Mouse (Mus musculus): ENCODE results near the gene Ctsa. TPM values are rescaled to one million over a fixed set of nuclear protein-coding genes. Genes with fewer than 3 reads are reported as not detected.
"Not testable (repeated sequence)": the region's sequence is repeated elsewhere in the genome, so short reads cannot be mapped to it uniquely, and the experiment has no call there.

The Ctsa gene
- polyA plus RNA-seq, 1 experiment from 2014 or later: 88.2 TPM

DNA sequence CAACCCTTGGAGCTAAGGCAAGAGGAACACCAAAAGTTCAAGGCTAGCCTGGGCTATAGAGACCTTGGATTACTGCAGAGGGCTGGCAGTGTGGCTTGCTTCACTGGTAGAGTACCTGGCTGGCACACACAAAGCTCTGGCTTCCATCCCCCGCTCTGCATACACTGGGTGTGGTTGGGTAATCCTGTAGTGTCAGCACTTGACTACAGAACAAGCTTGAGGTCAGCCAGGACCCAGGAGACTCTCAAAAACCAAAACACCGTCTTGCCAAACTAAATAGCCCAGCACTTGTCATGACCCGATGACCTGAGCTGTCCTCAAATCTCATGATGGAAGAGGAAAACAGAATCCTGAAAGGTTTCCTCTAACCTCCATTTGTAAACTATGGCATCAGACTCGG lies 42.2 kb upstream of the Ctsa start:
- Histone ChIP-seq H3K9me3 (ENCODE audit: control insufficient read depth, low read length) (no peaks in the 10 kb centered on the region), H3K4me2 (ENCODE audit: low read length) (no peak overlapping the region), H3K9ac (replicated peaks; ENCODE audit: low read length) (no peak overlapping the region), H3K27ac (replicated peaks; ENCODE audit: low read depth, low read length) (no peak overlapping the region), H3K4me1 (ENCODE audit: control insufficient read depth, insufficient read depth, low read length) (peaks cover 3% of the 10 kb centered on the region; the same call in 1 of the 2 replicates), H3K36me3 (ENCODE audit: control insufficient read depth, insufficient read depth, low read length) (peaks cover 40% of the 10 kb centered on the region), H3K4me3 (replicated peaks; ENCODE audit: low read depth, low read length) (no peak overlapping the region), H3K27me3 (ENCODE audit: control insufficient read depth, insufficient read depth, low read length) (no peaks in the 10 kb centered on the region)
- ATAC-seq (ENCODE audit: low FRiP score, low TSS enrichment): no peak
- DNase-seq: no peak
- 88% methylated on average over 4 of the region's 4 CpGs for WGBS

DNA sequence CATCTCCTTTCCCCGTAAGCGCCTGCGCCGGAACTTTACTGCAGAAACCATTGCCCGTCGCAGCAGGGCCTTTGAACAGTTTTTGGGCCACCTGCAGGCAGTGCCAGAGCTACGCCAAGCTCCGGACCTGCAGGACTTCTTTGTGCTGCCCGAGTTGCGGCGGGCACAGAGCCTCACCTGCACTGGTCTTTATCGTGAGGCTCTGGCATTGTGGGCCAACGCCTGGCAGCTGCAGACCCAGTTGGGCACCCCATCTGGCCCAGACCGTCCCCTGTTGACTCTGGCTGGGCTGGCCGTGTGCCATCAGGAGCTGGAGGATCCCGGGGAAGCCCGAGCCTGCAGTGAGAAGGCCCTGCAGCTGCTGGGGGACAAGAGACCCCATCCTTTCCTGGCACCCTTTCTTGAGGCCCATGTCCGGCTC lies 40.8 kb upstream of the Ctsa start:
- no peak overlapping the region for H3K9ac ChIP-seq (replicated peaks; ENCODE audit: low read length)
- H3K27me3 ChIP-seq (ENCODE audit: control insufficient read depth, insufficient read depth, low read length): no peaks in the 10 kb centered on the region
- peaks cover 50% of the 10 kb centered on the region for H3K36me3 ChIP-seq (ENCODE audit: control insufficient read depth, insufficient read depth, low read length)
- no peaks in the 10 kb centered on the region for H3K4me1 ChIP-seq (ENCODE audit: control insufficient read depth, insufficient read depth, low read length)
- no peak overlapping the region for H3K4me2 ChIP-seq (ENCODE audit: low read length)
- no peak for DNase-seq
- no peak overlapping the region for H3K4me3 ChIP-seq (replicated peaks; ENCODE audit: low read depth, low read length)
- no peak overlapping the region for H3K27ac ChIP-seq (replicated peaks; ENCODE audit: low read depth, low read length)
- 95% methylated on average over 18 of the region's 18 CpGs for WGBS
- ATAC-seq (ENCODE audit: low FRiP score, low TSS enrichment): no peak
- H3K9me3 ChIP-seq (ENCODE audit: control insufficient read depth, low read length): no peaks in the 10 kb centered on the region

DNA sequence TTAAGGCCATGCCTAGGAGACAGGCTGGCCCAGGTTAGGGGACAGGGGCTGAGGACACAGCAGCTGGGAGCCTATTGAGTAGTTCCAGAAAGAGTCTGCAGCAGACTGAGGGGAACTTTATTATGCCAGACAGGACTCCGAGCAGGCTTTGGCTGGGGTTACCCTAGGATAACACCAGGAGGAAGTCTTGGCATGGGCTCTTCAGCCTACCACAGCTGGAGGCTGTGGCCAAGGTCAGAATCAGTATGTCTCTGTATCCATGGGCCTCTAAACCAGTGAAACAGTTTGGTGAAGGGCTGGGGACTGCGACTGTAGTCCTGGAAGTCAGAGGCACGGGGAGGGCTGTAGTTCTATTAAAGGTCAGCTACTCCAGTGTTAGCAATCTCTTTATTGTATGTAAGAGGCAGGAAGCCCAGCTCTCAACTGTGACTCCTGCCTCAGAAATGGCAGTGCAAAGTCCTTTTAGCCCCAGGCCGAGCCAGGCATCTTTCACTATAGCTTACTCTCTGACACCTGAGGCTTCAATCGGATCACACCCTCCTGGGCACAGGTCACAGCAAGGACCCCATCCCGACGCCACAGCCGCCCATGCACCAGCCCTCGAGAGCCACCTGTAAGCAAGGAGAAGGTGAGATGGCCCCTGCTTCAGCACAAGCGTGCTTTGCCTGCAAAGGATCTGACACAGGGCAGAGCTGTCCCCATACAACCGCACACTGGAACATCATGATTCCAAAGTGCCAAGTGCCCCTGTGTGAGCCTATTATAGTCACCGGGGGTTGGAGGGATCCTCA lies 40.1 kb upstream of the Ctsa start:
- DNase-seq: no peak
- Histone ChIP-seq H3K9me3 (ENCODE audit: control insufficient read depth, low read length) (no peaks in the 10 kb centered on the region), H3K27me3 (ENCODE audit: control insufficient read depth, insufficient read depth, low read length) (no peaks in the 10 kb centered on the region), H3K4me3 (replicated peaks; ENCODE audit: low read depth, low read length) (no peak overlapping the region), H3K4me1 (ENCODE audit: control insufficient read depth, insufficient read depth, low read length) (no peaks in the 10 kb centered on the region), H3K36me3 (ENCODE audit: control insufficient read depth, insufficient read depth, low read length) (peaks cover 54% of the 10 kb centered on the region), H3K9ac (replicated peaks; ENCODE audit: low read length) (no peak overlapping the region), H3K27ac (replicated peaks; ENCODE audit: low read depth, low read length) (no peak overlapping the region), H3K4me2 (ENCODE audit: low read length) (no peak overlapping the region)
- no peak for ATAC-seq (ENCODE audit: low FRiP score, low TSS enrichment)
- WGBS: 96% methylated on average over 12 of the region's 12 CpGs

GRCm38 (mm10) chr2:164793236-164793635 lies 39.4 kb upstream of the Ctsa start:
- ATAC-seq (ENCODE audit: low FRiP score, low TSS enrichment): no peak
- H3K36me3 ChIP-seq (ENCODE audit: control insufficient read depth, insufficient read depth, low read length): peaks cover 58% of the 10 kb centered on the region
- H3K4me1 ChIP-seq (ENCODE audit: control insufficient read depth, insufficient read depth, low read length): no peaks in the 10 kb centered on the region
- H3K27ac ChIP-seq (replicated peaks; ENCODE audit: low read depth, low read length): no peak overlapping the region
- no peak overlapping the region for H3K4me3 ChIP-seq (replicated peaks; ENCODE audit: low read depth, low read length)
- H3K4me2 ChIP-seq (ENCODE audit: low read length): no peak overlapping the region
- no peaks in the 10 kb centered on the region for H3K27me3 ChIP-seq (ENCODE audit: control insufficient read depth, insufficient read depth, low read length)
- no peaks in the 10 kb centered on the region for H3K9me3 ChIP-seq (ENCODE audit: control insufficient read depth, low read length)
- no peak overlapping the region for H3K9ac ChIP-seq (replicated peaks; ENCODE audit: low read length)
- WGBS: 87% methylated on average over 3 of the region's 3 CpGs
- DNase-seq: peak; percentile 68

DNA sequence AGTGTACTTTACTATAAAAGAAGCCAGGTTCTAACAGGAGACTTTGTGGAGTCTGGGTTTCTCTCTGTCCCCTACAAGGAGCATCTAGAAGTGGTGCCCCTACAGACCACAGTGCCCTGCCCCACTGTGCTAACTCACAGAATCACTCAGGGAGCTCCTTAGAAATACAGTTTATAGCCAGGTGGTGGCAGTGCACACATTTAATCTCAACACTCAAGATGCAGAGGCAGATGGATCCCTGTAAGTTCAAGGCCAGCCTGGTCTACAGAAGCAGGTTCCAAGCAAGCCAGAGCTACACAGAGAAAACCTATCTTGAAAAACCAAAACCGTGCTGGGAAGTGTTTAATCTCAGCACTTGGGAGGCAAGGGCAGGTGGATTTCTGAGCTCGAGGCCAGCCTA lies 38.9 kb upstream of the Ctsa start:
- no peak for DNase-seq
- H3K27me3 ChIP-seq (ENCODE audit: control insufficient read depth, insufficient read depth, low read length): no peaks in the 10 kb centered on the region
- no peak for ATAC-seq (ENCODE audit: low FRiP score, low TSS enrichment)
- peaks cover 55% of the 10 kb centered on the region for H3K36me3 ChIP-seq (ENCODE audit: control insufficient read depth, insufficient read depth, low read length)
- H3K4me2 ChIP-seq (ENCODE audit: low read length): no peak overlapping the region
- H3K9me3 ChIP-seq (ENCODE audit: control insufficient read depth, low read length): no peaks in the 10 kb centered on the region
- H3K4me3 ChIP-seq (replicated peaks; ENCODE audit: low read depth, low read length): no peak overlapping the region
- 96% methylated on average over 2 of the region's 2 CpGs for WGBS
- H3K27ac ChIP-seq (replicated peaks; ENCODE audit: low read depth, low read length): no peak overlapping the region
- H3K4me1 ChIP-seq (ENCODE audit: control insufficient read depth, insufficient read depth, low read length): no peaks in the 10 kb centered on the region
- no peak overlapping the region for H3K9ac ChIP-seq (replicated peaks; ENCODE audit: low read length)

DNA sequence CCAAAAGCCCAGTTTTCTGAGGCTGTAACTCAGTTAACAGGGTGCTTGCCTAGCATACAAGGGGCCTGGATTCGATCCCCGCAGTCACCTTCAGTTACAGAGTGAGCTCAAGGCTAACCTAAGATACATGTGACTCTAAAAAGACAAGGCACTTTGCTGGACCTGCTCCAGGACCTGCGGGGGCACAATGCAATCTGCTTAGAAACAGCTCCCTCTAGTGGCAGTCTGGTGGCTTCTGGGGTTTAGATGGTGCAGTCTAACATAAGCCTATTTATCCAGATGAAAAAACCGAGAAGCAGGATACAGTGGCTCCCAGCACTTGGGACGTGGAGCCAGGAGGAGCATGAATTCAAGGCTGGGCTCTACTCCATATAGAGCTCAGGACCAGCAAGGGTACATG lies 38.4 kb upstream of the Ctsa start:
- Histone ChIP-seq H3K4me2 (ENCODE audit: low read length) (no peak overlapping the region), H3K4me1 (ENCODE audit: control insufficient read depth, insufficient read depth, low read length) (no peaks in the 10 kb centered on the region), H3K27ac (replicated peaks; ENCODE audit: low read depth, low read length) (no peak overlapping the region), H3K36me3 (ENCODE audit: control insufficient read depth, insufficient read depth, low read length) (peaks cover 56% of the 10 kb centered on the region), H3K9me3 (ENCODE audit: control insufficient read depth, low read length) (no peaks in the 10 kb centered on the region), H3K4me3 (replicated peaks; ENCODE audit: low read depth, low read length) (no peak overlapping the region), H3K27me3 (ENCODE audit: control insufficient read depth, insufficient read depth, low read length) (no peaks in the 10 kb centered on the region), H3K9ac (replicated peaks; ENCODE audit: low read length) (no peak overlapping the region)
- 33% methylated on average over 5 of the region's 5 CpGs for WGBS
- DNase-seq: peak; percentile 94
- ATAC-seq (ENCODE audit: low FRiP score, low TSS enrichment): no peak

GRCm38 (mm10) chr2:164795868-164796267 lies 36.8 kb upstream of the Ctsa start:
- Histone ChIP-seq H3K9ac (replicated peaks; ENCODE audit: low read length) (no peak overlapping the region), H3K4me1 (ENCODE audit: control insufficient read depth, insufficient read depth, low read length) (no peaks in the 10 kb centered on the region), H3K4me3 (replicated peaks; ENCODE audit: low read depth, low read length) (no peak overlapping the region), H3K9me3 (ENCODE audit: control insufficient read depth, low read length) (no peaks in the 10 kb centered on the region), H3K27ac (replicated peaks; ENCODE audit: low read depth, low read length) (no peak overlapping the region), H3K27me3 (ENCODE audit: control insufficient read depth, insufficient read depth, low read length) (no peaks in the 10 kb centered on the region), H3K36me3 (ENCODE audit: control insufficient read depth, insufficient read depth, low read length) (peaks cover 60% of the 10 kb centered on the region), H3K4me2 (ENCODE audit: low read length) (no peak overlapping the region)
- 85% methylated on average over 4 of the region's 4 CpGs for WGBS
- ATAC-seq (ENCODE audit: low FRiP score, low TSS enrichment): no peak
- no peak for DNase-seq

GRCm38 (mm10) chr2:164798554-164798953 lies 34.1 kb upstream of the Ctsa start:
- not testable (repeated sequence) for H3K27me3 ChIP-seq (ENCODE audit: control insufficient read depth, insufficient read depth, low read length); H3K9me3 ChIP-seq (ENCODE audit: control insufficient read depth, low read length); H3K4me3 ChIP-seq (replicated peaks; ENCODE audit: low read depth, low read length); ATAC-seq (ENCODE audit: low FRiP score, low TSS enrichment); H3K27ac ChIP-seq (replicated peaks; ENCODE audit: low read depth, low read length); H3K9ac ChIP-seq (replicated peaks; ENCODE audit: low read length); H3K4me2 ChIP-seq (ENCODE audit: low read length); H3K4me1 ChIP-seq (ENCODE audit: control insufficient read depth, insufficient read depth, low read length)
- WGBS: 85% methylated on average over 6 of the region's 6 CpGs
- peak; percentile 13 for DNase-seq
- H3K36me3 ChIP-seq (ENCODE audit: control insufficient read depth, insufficient read depth, low read length): peaks cover 42% of the 10 kb centered on the region

DNA sequence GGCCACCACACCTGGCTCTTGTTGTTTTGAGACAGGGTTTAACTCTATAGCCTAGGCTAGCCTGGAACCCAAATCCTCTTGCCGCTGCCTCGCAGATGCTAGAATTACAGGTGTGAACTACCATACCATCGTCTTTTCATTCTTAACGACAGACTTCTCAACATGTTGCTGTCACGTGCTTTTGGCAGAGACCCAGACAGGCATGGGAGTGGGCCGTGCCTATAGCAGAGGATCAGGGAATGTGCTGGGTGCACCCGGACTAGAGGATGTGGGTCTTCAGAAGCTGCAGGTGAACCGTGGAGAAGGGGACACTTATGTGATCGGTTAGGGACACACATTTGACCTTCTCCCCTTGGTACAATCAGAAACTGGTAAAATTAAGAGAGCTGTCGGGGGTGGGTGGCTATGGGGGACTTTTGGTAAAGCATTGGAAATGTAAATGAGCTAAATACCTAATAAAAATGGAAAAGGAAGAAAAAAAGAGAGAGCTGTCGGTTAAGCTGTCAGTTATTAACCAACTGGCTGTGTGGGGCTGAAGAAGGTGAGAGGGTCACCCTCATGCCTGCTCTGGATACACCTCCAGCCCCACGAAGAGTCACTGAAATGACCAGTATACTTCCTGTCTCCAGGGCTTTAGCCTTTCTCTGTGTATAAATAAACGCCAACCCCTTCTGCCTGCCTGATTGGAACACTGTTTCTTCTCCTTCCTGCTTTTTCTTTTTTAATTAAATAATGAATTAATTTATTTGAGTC lies 32.2 kb upstream of the Ctsa start:
- Histone ChIP-seq H3K4me1 (ENCODE audit: control insufficient read depth, insufficient read depth, low read length) (peaks cover 5% of the 10 kb centered on the region), H3K36me3 (ENCODE audit: control insufficient read depth, insufficient read depth, low read length) (peaks cover 35% of the 10 kb centered on the region), H3K4me3 (replicated peaks; ENCODE audit: low read depth, low read length) (no peak overlapping the region), H3K27me3 (ENCODE audit: control insufficient read depth, insufficient read depth, low read length) (no peaks in the 10 kb centered on the region), H3K4me2 (ENCODE audit: low read length) (no peak overlapping the region), H3K9ac (replicated peaks; ENCODE audit: low read length) (no peak overlapping the region), H3K9me3 (ENCODE audit: control insufficient read depth, low read length) (no peaks in the 10 kb centered on the region), H3K27ac (replicated peaks; ENCODE audit: low read depth, low read length) (no peak overlapping the region)
- WGBS: 95% methylated on average over 13 of the region's 13 CpGs
- ATAC-seq (ENCODE audit: low FRiP score, low TSS enrichment) (no peak), DNase-seq (no peak)
